Mouse (Mus musculus) forebrain, embryonic 14.5 days (tissue): Measurements from ENCODE around the gene Prom2. TPM values are rescaled to one million over a fixed set of nuclear protein-coding genes. Genes with fewer than 3 reads are reported as not detected.

Experiments
- ATAC-seq: fragments of 200-750 bp; cut with Nextera tagmentation; 2 replicates; pipeline ENCODE4 v1.8.0; 2017; ENCODE audit warnings: mild to moderate bottlenecking, moderate library complexity
- DNase-seq: peaks from one replicate; pipeline ENCODE4 v3.0.0-alpha.2; 2015; ENCODE audit warnings: low spot score
- H3K27ac ChIP-seq: fragments of 300-500 bp; sonication (generic); 2 replicates; pipeline ENCODE4 v1.5.1; 2014; ENCODE audit warnings: low read depth, mild to moderate bottlenecking, control low read depth, low read length, moderate library complexity
- H3K27me3 ChIP-seq: fragments of 300-500 bp; sonication (generic); replicated peaks from 2 replicates; pipeline ENCODE4 v1.6.1; 2014; ENCODE audit warnings: low read length, control low read depth, mixed read lengths; ENCODE audit not compliant: control insufficient read depth, insufficient read depth
- H3K36me3 ChIP-seq: fragments of 300-500 bp; sonication (generic); 2 replicates; pipeline ENCODE4 v1.6.1; 2014; ENCODE audit warnings: low read length, control low read depth; ENCODE audit not compliant: control insufficient read depth, insufficient read depth
- H3K4me1 ChIP-seq: fragments of 300-500 bp; sonication (generic); 2 replicates; pipeline ENCODE4 v1.6.1; 2014; ENCODE audit warnings: antibody characterized with exemption, low read length, control low read depth; ENCODE audit not compliant: control insufficient read depth, insufficient read depth
- H3K4me2 ChIP-seq: fragments of 300-500 bp; sonication (generic); 2 replicates; pipeline ENCODE4 v1.6.1; 2014; ENCODE audit warnings: mild to moderate bottlenecking, control low read depth, low read length
- H3K4me3 ChIP-seq: fragments of 300-500 bp; sonication (generic); 2 replicates; pipeline ENCODE4 v1.5.1; 2014; ENCODE audit warnings: low read depth, low read length, control low read depth
- H3K9ac ChIP-seq: fragments of 300-500 bp; sonication (generic); 2 replicates; pipeline ENCODE4 v1.6.1; 2014; ENCODE audit warnings: mild to moderate bottlenecking, low read length, control low read depth, moderate library complexity
- H3K9me3 ChIP-seq: fragments of 300-500 bp; sonication (generic); replicated peaks from 2 replicates; pipeline ENCODE4 v1.6.1; 2016; ENCODE audit warnings: low read length, control low read depth, mixed read lengths; ENCODE audit not compliant: control insufficient read depth
- WGBS: fragments of 180-500 bp; shearing (Covaris S2); extraction: QIAGEN DNeasy Blood & Tissue Kit; methylation state at CpG from one replicate; pipeline ENCODE4 v1.1.7; 2014; 5-methylcytosine and 5-hydroxymethylcytosine counted together
- polyA plus RNA-seq: library from polyadenylated mRNA; unstranded; fragments of >200 nt; fragmentation: Nextera tagmentation; extraction: Ambion mirVana; gene quantifications from 2 replicates; pipeline ENCODE4 v1.2.1, GENCODE M21; 2014

Prom2 gene
- polyA plus RNA-seq, 1 experiment from 2014 or later, result 0.04 TPM

- H3K4me1 ChIP-seq, result peaks cover 17% of the 10 kb centered on the region
- H3K27ac ChIP-seq, result no peak overlapping the region
- WGBS, result under 1% methylated on average over 21 of the region's 21 CpGs
- H3K9me3 ChIP-seq, result no peaks in the 10 kb centered on the region
- peak; percentile 47; the same call in 1 of the 2 replicates for ATAC-seq
- DNase-seq, result peak; percentile 33
- peak overlapping the region; percentile 60 for H3K4me2 ChIP-seq
- H3K9ac ChIP-seq, result 0 out of 2 replicates have a peak overlapping the region, but pooled peaks have one; percentile 8
- H3K4me3 ChIP-seq, result peak overlapping the region; percentile 32
- H3K27me3 ChIP-seq, result peaks cover 51% of the 10 kb centered on the region
- no peaks in the 10 kb centered on the region for H3K36me3 ChIP-seq
These were observed 58.3 kb downstream of the Prom2 start for GRCm38 (mm10) chr2:127483001-127483400.

GRCm38 (mm10) chr2:127482533-127482911 is 58.7 kb downstream of the Prom2 start:
- Histone ChIP-seq H3K4me1 (peaks cover 17% of the 10 kb centered on the region), H3K4me2 (peak overlapping the region; percentile 60), H3K4me3 (peak overlapping the region; percentile 32), H3K27me3 (peaks cover 51% of the 10 kb centered on the region), H3K27ac (no peak overlapping the region), H3K36me3 (no peaks in the 10 kb centered on the region), H3K9ac (peak overlapping the region; percentile 41; the same call in 1 of the 2 replicates), H3K9me3 (no peaks in the 10 kb centered on the region)
- WGBS, result under 1% methylated on average over 21 of the region's 21 CpGs
- peak; percentile 60 for DNase-seq
- ATAC-seq, result peak; percentile 74

DNA sequence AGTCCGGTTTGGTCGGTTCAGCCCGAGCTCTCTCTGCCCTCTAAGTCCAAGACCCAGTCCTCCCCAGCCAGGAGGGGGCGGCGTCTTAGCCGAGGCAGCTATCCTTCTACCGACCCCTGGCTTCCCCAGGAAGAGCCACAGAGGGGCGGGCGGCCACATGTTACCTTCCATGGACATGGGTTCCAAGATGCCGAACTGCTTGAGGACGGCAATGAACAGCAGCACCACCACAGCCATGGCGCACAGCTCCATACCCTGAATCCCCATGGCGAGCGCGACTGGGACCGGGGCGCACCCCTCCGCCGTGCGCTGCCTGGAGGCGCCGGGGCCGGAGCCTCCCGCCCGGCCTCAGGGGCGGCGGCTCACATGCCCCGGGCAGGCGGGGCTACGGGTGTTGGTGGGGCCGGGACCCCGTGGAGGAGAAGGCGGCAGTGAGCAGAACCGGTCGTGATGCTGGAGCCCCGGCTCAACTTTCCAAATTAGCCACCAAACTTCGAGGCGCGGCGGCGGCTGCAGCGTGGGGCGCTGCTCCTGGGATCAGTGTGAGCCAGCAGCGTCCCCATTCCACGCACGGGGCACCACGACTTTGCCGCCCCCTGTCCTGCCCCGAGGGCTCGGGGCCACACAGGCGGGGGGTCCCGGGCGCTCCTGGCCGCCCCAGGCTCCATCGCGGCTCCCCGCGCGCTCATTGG is 59.3 kb downstream of the Prom2 start:
- no peaks in the 10 kb centered on the region for H3K36me3 ChIP-seq
- peaks cover 51% of the 10 kb centered on the region for H3K27me3 ChIP-seq
- WGBS, result under 1% methylated on average over 58 of the region's 59 CpGs
- no peak overlapping the region for H3K27ac ChIP-seq
- H3K4me1 ChIP-seq, result peaks cover 17% of the 10 kb centered on the region
- DNase-seq (no peak), ATAC-seq (peak; percentile 24)
- H3K4me2 ChIP-seq, result peak overlapping the region; percentile 60
- H3K9ac ChIP-seq, result peak overlapping the region; percentile 41; the same call in 1 of the 2 replicates
- H3K4me3 ChIP-seq, result peak overlapping the region; percentile 32
- no peaks in the 10 kb centered on the region for H3K9me3 ChIP-seq

DNA sequence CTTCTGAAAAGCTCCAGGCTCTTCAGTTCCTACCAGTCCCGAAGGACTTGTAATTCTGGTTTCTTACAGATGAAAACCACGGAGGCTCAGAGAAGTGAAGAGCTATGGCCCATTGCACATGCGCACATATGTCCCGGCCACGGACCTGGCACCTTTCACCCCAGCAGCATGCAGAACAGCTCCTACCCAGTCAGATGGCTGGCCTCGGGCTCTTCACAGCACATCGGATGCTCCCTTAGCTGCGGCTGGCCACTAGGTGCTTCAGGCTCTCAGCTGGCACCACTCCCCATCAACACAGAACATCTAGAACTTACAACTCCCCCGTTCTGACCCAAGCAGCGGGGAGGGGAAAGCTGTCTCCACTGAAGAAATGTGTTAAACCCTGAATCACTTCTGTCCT is 61.5 kb downstream of the Prom2 start:
- H3K4me3 ChIP-seq, result no peak overlapping the region
- H3K9me3 ChIP-seq, result no peaks in the 10 kb centered on the region
- 70% methylated on average over 10 of the region's 10 CpGs for WGBS
- no peaks in the 10 kb centered on the region for H3K36me3 ChIP-seq
- peaks cover 43% of the 10 kb centered on the region for H3K27me3 ChIP-seq
- H3K4me2 ChIP-seq, result no peak overlapping the region
- peaks cover 16% of the 10 kb centered on the region for H3K4me1 ChIP-seq
- no peak overlapping the region for H3K27ac ChIP-seq
- DNase-seq (no peak), ATAC-seq (no peak)
- H3K9ac ChIP-seq, result no peak overlapping the region

DNA sequence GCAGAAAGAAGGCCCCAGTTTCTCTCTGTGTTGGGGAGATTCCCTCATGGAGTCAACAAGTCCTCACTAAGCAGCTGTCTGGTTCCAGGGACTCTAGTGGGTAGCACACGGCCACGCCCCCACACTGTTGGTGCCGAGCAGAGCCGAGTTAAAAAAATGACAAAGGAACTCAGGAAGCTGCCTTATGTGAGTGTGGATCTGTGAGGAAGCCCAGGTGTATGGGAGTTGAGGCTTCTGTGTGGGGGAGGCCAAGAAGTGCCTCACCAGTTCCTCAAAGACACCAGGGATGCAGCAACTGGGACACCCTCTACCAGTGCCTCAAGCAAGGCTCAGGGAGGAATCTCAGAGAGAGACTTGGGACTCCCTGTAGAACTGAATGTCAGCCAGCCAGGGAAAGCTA is 62.1 kb downstream of the Prom2 start:
- no peaks in the 10 kb centered on the region for H3K36me3 ChIP-seq
- no peak overlapping the region for H3K4me2 ChIP-seq
- no peaks in the 10 kb centered on the region for H3K9me3 ChIP-seq
- WGBS, result 82% methylated on average over 4 of the region's 4 CpGs
- peaks cover 11% of the 10 kb centered on the region for H3K4me1 ChIP-seq
- H3K4me3 ChIP-seq, result no peak overlapping the region
- no peak overlapping the region for H3K27ac ChIP-seq
- peaks cover 37% of the 10 kb centered on the region for H3K27me3 ChIP-seq
- ATAC-seq (no peak), DNase-seq (no peak)
- H3K9ac ChIP-seq, result no peak overlapping the region

Other genes starting within 250 kb of the Prom2 start
- 5.6 and 7.4 TPM in 2 replicates for gene Dusp2, start 205.3 kb downstream of the Prom2 start, polyA plus RNA-seq
- not detected in 2 replicates for gene Astl, start 202.8 kb downstream of the Prom2 start, polyA plus RNA-seq
- 0.36 and 0.43 TPM in 2 replicates for gene Adra2b, start 178.3 kb downstream of the Prom2 start, polyA plus RNA-seq
- 0.21 TPM in 1 of 2 replicates, not detected in the other for gene Gpat2, start 116.3 kb downstream of the Prom2 start, polyA plus RNA-seq
- gene Fahd2a, start 96.9 kb downstream of the Prom2 start, polyA plus RNA-seq, result 32.1 and 32.8 TPM in 2 replicates
- 13.8 and 15.1 TPM in 2 replicates for gene Kcnip3, start 19.4 kb downstream of the Prom2 start, polyA plus RNA-seq
- gene Zfp661, start 45.6 kb upstream of the Prom2 start, polyA plus RNA-seq, result 9.1 and 9.4 TPM in 2 replicates
- 156 and 172 TPM in 2 replicates for gene Mrps5, start 45.8 kb upstream of the Prom2 start, polyA plus RNA-seq
- 0.80 and 1.1 TPM in 2 replicates for gene Mal, start 115.2 kb upstream of the Prom2 start, polyA plus RNA-seq
- gene Mall, start 188.5 kb upstream of the Prom2 start, polyA plus RNA-seq, result 0.71 and 1.0 TPM in 2 replicates
- gene Nphp1, start 247.4 kb upstream of the Prom2 start, polyA plus RNA-seq, result 13.7 and 18.2 TPM in 2 replicates